Mouse (Mus musculus): ENCODE measurements around the gene D10Jhu81e. TPM values are rescaled to one million over a fixed set of nuclear protein-coding genes. Genes with fewer than 3 reads are reported as not detected.
"Not testable (repeated sequence)": the region's sequence is repeated elsewhere in the genome, so short reads cannot be mapped to it uniquely, and the experiment has no call there.

Gene D10Jhu81e
- polyA plus RNA-seq, 1 experiment, result not detected

DNA sequence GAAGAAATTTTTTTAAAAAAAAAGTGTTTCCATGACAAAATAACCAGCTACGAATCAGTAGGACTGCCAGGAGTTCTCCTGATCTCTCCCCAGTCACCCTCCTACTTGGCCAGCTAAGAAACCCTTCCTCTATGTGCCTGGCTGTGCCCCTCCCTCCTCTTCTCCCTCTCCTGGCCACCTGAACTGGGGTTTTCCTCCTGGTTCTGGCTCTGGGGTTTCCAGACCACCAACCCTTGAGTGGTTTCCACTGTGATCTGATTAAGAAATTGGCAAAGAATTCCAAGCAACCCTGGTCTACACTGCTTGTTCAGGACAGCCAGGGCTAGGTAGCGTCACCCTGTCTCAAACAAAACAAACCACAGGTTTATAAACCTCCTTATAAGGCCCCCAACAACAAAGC, 40.9 kb downstream of the D10Jhu81e start:
- TF ChIP-seq CTCF (IDR thresholded peaks at IDR 0.05; ENCODE audit: insufficient read depth, low read depth, low read length) (no peak), POLR2A (IDR thresholded peaks at IDR 0.05; ENCODE audit: insufficient read depth, low read depth, low read length) (no peak)
- 74% methylated on average over 2 of the region's 2 CpGs for WGBS
- Histone ChIP-seq H3K4me3 (ENCODE audit: insufficient read depth, low read depth, low read length) (no peak overlapping the region), H3K4me1 (ENCODE audit: control insufficient read depth, insufficient read depth, low read length) (no peaks in the 10 kb centered on the region), H3K27ac (ENCODE audit: insufficient read depth, low read depth, low read length) (no peak overlapping the region)

DNA sequence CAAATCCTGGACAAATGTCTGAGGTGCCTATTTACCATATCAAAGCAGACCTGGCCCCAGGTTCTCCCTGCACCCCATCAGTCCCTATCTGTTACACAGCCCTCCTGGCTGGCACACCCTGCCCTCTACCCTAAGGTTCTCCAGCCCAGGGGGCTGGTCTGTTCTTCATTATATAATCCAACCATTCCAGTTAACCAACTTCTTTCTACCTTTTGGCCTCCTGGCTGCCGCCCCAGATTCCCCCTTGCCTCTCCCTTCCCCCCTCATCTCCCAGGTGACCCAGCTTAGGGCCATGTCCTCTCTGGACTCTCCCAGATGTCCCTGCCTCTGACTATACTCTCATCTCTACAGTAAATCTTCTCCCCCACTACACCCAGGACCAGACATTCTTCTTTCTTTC, 41.7 kb downstream of the D10Jhu81e start:
- no peak for TF ChIP-seq CTCF (IDR thresholded peaks at IDR 0.05; ENCODE audit: insufficient read depth, low read depth, low read length)
- TF ChIP-seq POLR2A (IDR thresholded peaks at IDR 0.05; ENCODE audit: insufficient read depth, low read depth, low read length), result no peak
- 78% methylated on average over 1 of the region's 1 CpGs for WGBS
- Histone ChIP-seq H3K27ac (ENCODE audit: insufficient read depth, low read depth, low read length) (no peak overlapping the region), H3K4me3 (ENCODE audit: insufficient read depth, low read depth, low read length) (no peak overlapping the region), H3K4me1 (ENCODE audit: control insufficient read depth, insufficient read depth, low read length) (no peaks in the 10 kb centered on the region)

DNA sequence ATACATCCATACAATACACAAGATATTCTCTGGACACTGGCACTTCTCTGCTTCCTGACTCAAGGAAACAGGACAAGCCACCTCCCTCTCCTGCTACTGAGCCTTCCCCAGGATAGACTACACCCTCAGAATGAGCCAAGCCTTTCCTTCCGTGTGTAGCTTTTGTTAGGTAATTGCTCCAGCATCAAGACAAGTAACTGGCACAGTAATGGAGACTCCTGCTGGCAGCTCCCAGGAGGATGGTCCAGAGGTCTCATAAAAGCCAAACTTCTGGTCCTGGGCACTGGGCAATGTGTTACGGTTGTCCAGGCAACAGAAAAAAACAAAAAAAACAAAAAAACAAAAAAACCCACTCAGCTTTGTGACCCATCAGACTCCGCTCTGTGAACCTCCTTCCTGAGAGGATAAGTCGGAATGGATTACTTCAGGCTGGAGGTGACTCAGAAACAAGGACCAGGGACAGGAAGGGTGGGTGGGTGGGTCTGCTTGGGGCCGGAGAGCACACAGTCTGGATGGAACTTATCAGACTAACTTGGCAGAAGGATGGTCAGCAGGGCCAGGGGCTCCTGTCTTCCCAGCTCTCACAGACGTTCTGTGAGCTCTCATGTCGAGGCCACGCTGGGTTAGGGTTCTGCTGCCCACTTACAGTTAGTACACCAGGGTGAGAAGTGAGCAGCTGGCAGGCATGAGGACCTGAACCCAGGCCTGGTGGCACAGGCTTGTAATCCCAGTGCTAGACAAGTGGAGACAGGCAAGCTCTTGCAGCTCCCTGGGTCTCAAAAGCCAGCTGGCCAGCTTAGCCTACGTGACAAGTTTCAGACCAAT, 42.3 kb downstream of the D10Jhu81e start:
- Histone ChIP-seq H3K27ac (ENCODE audit: insufficient read depth, low read depth, low read length) (no peak overlapping the region), H3K4me3 (ENCODE audit: insufficient read depth, low read depth, low read length) (no peak overlapping the region), H3K4me1 (ENCODE audit: control insufficient read depth, insufficient read depth, low read length) (no peaks in the 10 kb centered on the region)
- 76% methylated on average over 9 of the region's 9 CpGs for WGBS
- TF ChIP-seq POLR2A (IDR thresholded peaks at IDR 0.05; ENCODE audit: insufficient read depth, low read depth, low read length) (no peak), CTCF (IDR thresholded peaks at IDR 0.05; ENCODE audit: insufficient read depth, low read depth, low read length) (no peak)

DNA sequence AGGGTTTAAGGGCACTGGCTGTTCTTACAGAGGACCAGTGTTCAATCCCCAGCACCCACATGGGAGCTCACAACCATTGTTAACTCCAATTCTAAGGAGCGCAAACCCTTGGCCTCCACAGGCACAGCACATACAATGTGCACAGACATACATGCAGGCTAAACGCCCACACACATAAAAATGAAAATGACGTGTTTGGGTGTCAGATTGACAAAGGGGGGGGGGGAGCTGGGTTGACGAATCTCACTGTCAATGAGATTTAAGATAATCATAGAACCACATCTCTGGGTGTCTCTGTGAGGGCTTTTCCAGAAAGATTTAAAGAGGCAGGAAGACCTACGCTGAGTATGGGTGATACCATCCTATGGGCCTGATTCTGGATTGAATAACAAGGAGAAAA, 43.3 kb downstream of the D10Jhu81e start:
- WGBS, result 95% methylated on average over 5 of the region's 5 CpGs
- no peak for TF ChIP-seq POLR2A (IDR thresholded peaks at IDR 0.05; ENCODE audit: insufficient read depth, low read depth, low read length)
- no peak for TF ChIP-seq CTCF (IDR thresholded peaks at IDR 0.05; ENCODE audit: insufficient read depth, low read depth, low read length)
- Histone ChIP-seq H3K4me3 (ENCODE audit: insufficient read depth, low read depth, low read length) (no peak overlapping the region), H3K4me1 (ENCODE audit: control insufficient read depth, insufficient read depth, low read length) (no peaks in the 10 kb centered on the region), H3K27ac (ENCODE audit: insufficient read depth, low read depth, low read length) (no peak overlapping the region)

DNA sequence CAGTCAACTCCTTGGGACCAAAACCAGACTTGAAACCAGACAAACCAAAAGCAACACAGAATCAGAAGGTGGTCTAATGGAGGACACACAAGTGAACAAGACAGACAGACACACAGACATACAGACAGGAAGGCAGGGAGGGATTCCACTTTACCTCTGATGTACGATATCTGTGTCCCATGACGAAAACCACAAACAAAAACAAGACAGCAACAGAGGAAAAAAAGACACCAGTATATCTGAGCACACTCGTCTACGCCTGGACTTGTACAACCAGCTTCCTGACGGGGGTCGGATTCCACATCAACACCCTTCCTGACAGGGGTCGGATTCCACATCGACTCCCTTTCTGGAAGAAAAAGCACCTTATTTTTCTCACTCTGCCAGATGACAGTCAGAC, 44.5 kb downstream of the D10Jhu81e start:
- H3K4me1 ChIP-seq (ENCODE audit: control insufficient read depth, insufficient read depth, low read length); H3K4me3 ChIP-seq (ENCODE audit: insufficient read depth, low read depth, low read length); H3K27ac ChIP-seq (ENCODE audit: insufficient read depth, low read depth, low read length): not testable (repeated sequence)
- WGBS, result 87% methylated on average over 8 of the region's 8 CpGs

DNA sequence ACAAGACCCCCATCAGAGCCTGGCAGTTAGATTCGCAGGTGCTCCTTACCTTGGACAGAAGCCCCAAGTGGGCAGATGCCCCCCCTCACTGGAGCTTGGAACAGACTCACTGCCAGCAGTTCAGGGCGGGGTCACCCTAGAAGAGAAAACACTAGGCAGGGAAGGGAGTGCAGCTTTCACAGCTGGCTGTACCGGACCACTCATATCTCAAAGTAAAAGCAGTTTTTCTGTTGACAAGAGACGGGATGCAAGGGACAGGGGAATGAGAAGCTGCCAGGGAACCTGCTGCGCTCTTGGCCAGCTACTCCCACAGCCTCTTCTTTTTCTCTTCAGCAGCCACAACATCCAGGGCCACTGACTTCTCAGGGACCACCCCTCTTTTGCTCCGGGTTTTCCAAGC, 45.4 kb downstream of the D10Jhu81e start:
- H3K4me3 ChIP-seq (ENCODE audit: insufficient read depth, low read depth, low read length); H3K4me1 ChIP-seq (ENCODE audit: control insufficient read depth, insufficient read depth, low read length); H3K27ac ChIP-seq (ENCODE audit: insufficient read depth, low read depth, low read length): not testable (repeated sequence)
- WGBS, result 57% methylated on average over 6 of the region's 6 CpGs

DNA sequence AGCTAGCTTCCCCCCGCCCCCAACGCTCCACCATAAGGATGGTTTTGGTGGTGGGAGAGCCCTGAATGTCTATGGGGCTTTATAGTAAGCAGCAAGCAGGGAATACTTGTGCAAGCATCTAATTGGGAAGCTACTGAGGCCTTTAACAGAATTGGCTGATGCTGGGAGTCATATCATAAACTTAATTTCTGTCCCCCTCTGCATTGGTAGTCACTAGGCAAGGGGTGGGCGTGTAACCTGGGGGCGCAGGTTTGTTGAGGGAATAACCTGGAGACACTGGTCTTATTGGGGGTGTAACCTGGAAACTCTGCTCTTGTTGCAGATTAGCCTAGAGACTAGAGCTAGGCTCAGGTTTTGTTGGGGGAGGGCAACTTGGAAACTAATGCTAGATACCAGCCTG, 50.2 kb downstream of the D10Jhu81e start:
- 96% methylated on average over 4 of the region's 4 CpGs for WGBS

DNA sequence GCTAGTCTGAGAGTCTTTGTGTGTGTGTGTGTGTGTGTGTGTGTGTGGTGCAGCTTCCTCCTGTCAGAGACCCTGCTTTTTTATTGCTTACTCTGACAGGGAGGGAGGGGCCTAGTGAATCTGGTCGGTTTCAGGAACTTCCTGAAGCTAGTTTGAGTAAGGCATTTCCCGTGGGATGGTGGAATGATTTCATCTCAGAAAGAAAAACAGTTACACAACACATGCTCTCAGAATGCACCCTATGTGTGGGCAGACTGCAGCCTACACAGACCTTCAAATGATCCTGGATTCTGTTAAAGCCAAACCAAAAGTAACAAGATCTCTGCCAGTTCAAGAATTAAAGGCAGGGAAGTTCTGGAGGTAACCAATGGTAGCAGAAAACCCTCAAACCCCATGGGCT, 54.4 kb downstream of the D10Jhu81e start:
- Histone ChIP-seq H3K4me3 (ENCODE audit: insufficient read depth, low read depth, low read length) (no peak overlapping the region), H3K27ac (ENCODE audit: insufficient read depth, low read depth, low read length) (no peak overlapping the region), H3K4me1 (ENCODE audit: control insufficient read depth, insufficient read depth, low read length) (no peaks in the 10 kb centered on the region)
- WGBS, result 66% methylated on average over 2 of the region's 2 CpGs
- TF ChIP-seq CTCF (IDR thresholded peaks at IDR 0.05; ENCODE audit: insufficient read depth, low read depth, low read length) (no peak), POLR2A (IDR thresholded peaks at IDR 0.05; ENCODE audit: insufficient read depth, low read depth, low read length) (no peak)

More for the DNA sequence above, 50.2 kb downstream of the D10Jhu81e start:
- no peak overlapping the region for H3K4me3 ChIP-seq (ENCODE audit: insufficient read depth, low read depth, low read length)
- no peak for TF ChIP-seq CTCF (IDR thresholded peaks at IDR 0.05; ENCODE audit: insufficient read depth, low read depth, low read length)
- TF ChIP-seq POLR2A (IDR thresholded peaks at IDR 0.05; ENCODE audit: insufficient read depth, low read depth, low read length), result no peak
- no peaks in the 10 kb centered on the region for H3K4me1 ChIP-seq (ENCODE audit: control insufficient read depth, insufficient read depth, low read length)
- no peak overlapping the region for H3K27ac ChIP-seq (ENCODE audit: insufficient read depth, low read depth, low read length)

DNA sequence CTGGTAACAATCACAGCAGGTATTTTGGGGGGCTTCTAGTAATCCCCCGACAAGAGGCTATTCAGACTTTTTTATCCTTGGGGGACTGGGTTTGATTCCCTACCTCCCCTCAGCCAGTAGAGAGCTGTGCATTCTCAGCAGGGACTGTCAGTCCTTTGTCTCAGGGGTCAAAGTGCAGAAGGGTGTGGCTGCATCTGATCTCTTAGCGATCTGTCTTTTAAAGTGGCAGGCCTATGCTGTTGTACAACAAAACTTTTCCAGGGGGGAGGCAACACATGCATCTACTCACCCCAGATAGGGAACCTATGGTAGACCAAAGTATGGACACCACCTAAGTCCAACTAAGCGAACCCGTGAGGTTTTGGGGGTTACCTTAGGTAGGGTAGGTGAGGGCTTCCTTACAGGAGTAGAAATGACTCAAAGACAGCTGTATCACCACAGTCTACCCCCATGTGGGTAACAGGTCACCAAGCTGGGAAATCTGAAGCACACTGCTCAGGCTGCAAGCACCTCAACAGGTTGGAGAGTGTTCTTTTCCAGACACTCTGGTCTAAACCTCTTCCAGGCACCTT, 55.0 kb downstream of the D10Jhu81e start:
- no peak overlapping the region for H3K4me3 ChIP-seq (ENCODE audit: insufficient read depth, low read depth, low read length)
- TF ChIP-seq POLR2A (IDR thresholded peaks at IDR 0.05; ENCODE audit: insufficient read depth, low read depth, low read length) (no peak), CTCF (IDR thresholded peaks at IDR 0.05; ENCODE audit: insufficient read depth, low read depth, low read length) (no peak)
- H3K4me1 ChIP-seq (ENCODE audit: control insufficient read depth, insufficient read depth, low read length), result no peaks in the 10 kb centered on the region
- H3K27ac ChIP-seq (ENCODE audit: insufficient read depth, low read depth, low read length), result no peak overlapping the region
- WGBS, result 58% methylated on average over 4 of the region's 4 CpGs

Other genes with a start within 250 kb of the D10Jhu81e start
- gene Trpm2, start 199.2 kb downstream of the D10Jhu81e start, polyA plus RNA-seq (2012; ENCODE audit: insufficient read depth, insufficient read length, low replicate concordance, missing spikeins), result not detected in 2 replicates
- not detected in 2 replicates for gene 1810043G02Rik, start 191.3 kb downstream of the D10Jhu81e start, polyA plus RNA-seq (2012; ENCODE audit: insufficient read depth, insufficient read length, low replicate concordance, missing spikeins)
- gene Pfkl, start 159.7 kb downstream of the D10Jhu81e start, polyA plus RNA-seq (2012; ENCODE audit: insufficient read depth, insufficient read length, low replicate concordance, missing spikeins), result not detected in 2 replicates
- not detected in 2 replicates for gene Dnmt3l, start 127.8 kb downstream of the D10Jhu81e start, polyA plus RNA-seq (2012; ENCODE audit: insufficient read depth, insufficient read length, low replicate concordance, missing spikeins)
- not detected in 2 replicates for gene Aire, start 126.2 kb downstream of the D10Jhu81e start, polyA plus RNA-seq (2012; ENCODE audit: insufficient read depth, insufficient read length, low replicate concordance, missing spikeins)
- not detected in 2 replicates for gene Icosl, start 100.5 kb downstream of the D10Jhu81e start, polyA plus RNA-seq (2012; ENCODE audit: insufficient read depth, insufficient read length, low replicate concordance, missing spikeins)
- gene Pwp2, start 15.4 kb upstream of the D10Jhu81e start, polyA plus RNA-seq (2012; ENCODE audit: insufficient read depth, insufficient read length, low replicate concordance, missing spikeins), result not detected in 2 replicates
- 121 TPM in 1 of 2 replicates, not detected in the other for gene Trappc10, start 74.9 kb upstream of the D10Jhu81e start, polyA plus RNA-seq (2012; ENCODE audit: insufficient read depth, insufficient read length, low replicate concordance, missing spikeins)
- 102 TPM in 1 of 2 replicates, not detected in the other for gene Agpat3, start 182.7 kb upstream of the D10Jhu81e start, polyA plus RNA-seq (2012; ENCODE audit: insufficient read depth, insufficient read length, low replicate concordance, missing spikeins)
- gene Rrp1, start 243.3 kb upstream of the D10Jhu81e start, polyA plus RNA-seq (2012; ENCODE audit: insufficient read depth, insufficient read length, low replicate concordance, missing spikeins), result 444 TPM in 1 of 2 replicates, not detected in the other